Mouse (Mus musculus) liver, embryonic 13.5 days (tissue): ENCODE results near the gene Lpcat4. TPM values are rescaled to one million over a fixed set of nuclear protein-coding genes. Genes with fewer than 3 reads are reported as not detected.

Experiments
- ATAC-seq: fragments of 200-750 bp; cut with Nextera tagmentation; 2 replicates; pipeline ENCODE4 v1.8.0; 2017; ENCODE audit warnings: low read depth, mild to moderate bottlenecking, moderate number of reproducible peaks, moderate library complexity
- DNase-seq: peaks from one replicate; pipeline ENCODE4 v3.0.0; 2022
- H3K27ac ChIP-seq: fragments of 300-500 bp; sonication (generic); 2 replicates; pipeline ENCODE4 v1.5.1; 2015; ENCODE audit warnings: moderate library complexity, mild to moderate bottlenecking, inconsistent platforms
- H3K27me3 ChIP-seq: fragments of 300-500 bp; sonication (generic); 2 replicates; pipeline ENCODE4 v1.6.1; 2015; ENCODE audit warnings: mild to moderate bottlenecking, inconsistent platforms
- H3K36me3 ChIP-seq: fragments of 300-500 bp; sonication (generic); 2 replicates; pipeline ENCODE4 v1.6.1; 2015; ENCODE audit warnings: mild to moderate bottlenecking, inconsistent platforms
- H3K4me1 ChIP-seq: fragments of 300-500 bp; sonication (generic); replicated peaks from 2 replicates; pipeline ENCODE4 v1.6.1; 2015; ENCODE audit warnings: inconsistent platforms
- H3K4me2 ChIP-seq: fragments of 300-500 bp; sonication (generic); 2 replicates; pipeline ENCODE4 v1.6.1; 2015; ENCODE audit warnings: inconsistent platforms, mild to moderate bottlenecking, moderate library complexity
- H3K4me3 ChIP-seq: fragments of 300-500 bp; sonication (generic); replicated peaks from 2 replicates; pipeline ENCODE4 v1.5.1; 2015; ENCODE audit warnings: mild to moderate bottlenecking, inconsistent platforms
- H3K9ac ChIP-seq: fragments of 300-500 bp; sonication (generic); 2 replicates; pipeline ENCODE4 v1.6.1; 2015; ENCODE audit warnings: mild to moderate bottlenecking, inconsistent platforms
- H3K9me3 ChIP-seq: fragments of 300-500 bp; sonication (generic); replicated peaks from 2 replicates; pipeline ENCODE4 v1.6.1; 2016; ENCODE audit warnings: inconsistent platforms
- WGBS: fragments of 180-500 bp; shearing (Covaris S2); methylation state at CpG from one replicate; pipeline ENCODE4 v1.1.7; 2015; ENCODE audit not compliant: insufficient replicate concordance; 5-methylcytosine and 5-hydroxymethylcytosine counted together
- polyA plus RNA-seq: library from polyadenylated mRNA; unstranded; fragments of >200 nt; fragmentation: Nextera tagmentation; extraction: Ambion mirVana; gene quantifications from 2 replicates; pipeline ENCODE4 v1.2.1, GENCODE M21; 2015

The Lpcat4 gene
- polyA plus RNA-seq = 2.7 and 2.8 TPM in 2 replicates

GRCm38 (mm10) chr2:112239212-112239934 is at the start of gene Lpcat4:
Gene Lpcat4 (plus strand): TSS chr2:112239468.
- no peaks in the 10 kb centered on the region for H3K36me3 ChIP-seq
- peak; percentile 93 for ATAC-seq

GRCm38 (mm10) chr2:112196859-112197258 is 42.4 kb upstream of the Lpcat4 start:
- WGBS = 0% methylated on average over 2 of the region's 2 CpGs
- DNase-seq (peak; percentile 15), ATAC-seq (no peak)
- H3K27me3 ChIP-seq = no peaks in the 10 kb centered on the region
- H3K9ac ChIP-seq = no peak overlapping the region
- H3K36me3 ChIP-seq = no peaks in the 10 kb centered on the region
- no peaks in the 10 kb centered on the region for H3K4me1 ChIP-seq
- H3K4me3 ChIP-seq = no peak overlapping the region
- H3K27ac ChIP-seq = no peak overlapping the region
- H3K9me3 ChIP-seq = no peaks in the 10 kb centered on the region
- no peak overlapping the region for H3K4me2 ChIP-seq

More at GRCm38 (mm10) chr2:112239212-112239934, at the start of gene Lpcat4:
- under 1% methylated on average over 88 of the region's 94 CpGs for WGBS
- DNase-seq = peak; percentile 75
- peak within 1 kb of the TSS; percentile 75 for H3K27ac ChIP-seq
- H3K4me1 ChIP-seq = peaks cover 24% of the 10 kb centered on the region
- H3K9ac ChIP-seq = peak within 1 kb of the TSS; percentile 82
- H3K27me3 ChIP-seq = peaks cover 16% of the 10 kb centered on the region
- H3K4me3 ChIP-seq = peak within 1 kb of the TSS; percentile 74
- H3K4me2 ChIP-seq = peak within 1 kb of the TSS; percentile 91
- H3K9me3 ChIP-seq = no peaks in the 10 kb centered on the region

DNA sequence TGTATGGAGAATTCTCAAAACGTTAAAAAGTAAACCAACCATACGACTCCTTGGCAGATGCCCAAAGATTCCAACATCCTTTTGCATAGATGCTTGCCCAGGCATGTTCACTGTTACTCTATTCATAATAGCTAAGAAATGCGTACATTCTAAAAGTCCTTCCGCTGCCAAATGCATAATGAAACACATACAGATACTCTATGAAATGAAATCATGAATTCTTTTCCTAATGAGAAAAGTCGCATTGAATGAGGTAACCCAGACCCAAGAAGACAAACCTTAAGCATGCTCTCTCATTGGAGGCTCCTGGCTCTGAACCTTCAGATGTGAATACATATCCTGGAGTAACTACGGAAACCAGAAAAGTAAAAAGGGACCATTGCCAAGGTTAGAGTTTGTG is 36.2 kb upstream of the Lpcat4 start:
- H3K4me2 ChIP-seq = no peak overlapping the region
- DNase-seq (no peak), ATAC-seq (no peak)
- no peaks in the 10 kb centered on the region for H3K4me1 ChIP-seq
- H3K27ac ChIP-seq = no peak overlapping the region
- no peak overlapping the region for H3K9ac ChIP-seq
- H3K27me3 ChIP-seq = no peaks in the 10 kb centered on the region
- no peaks in the 10 kb centered on the region for H3K36me3 ChIP-seq
- 60% methylated on average over 6 of the region's 6 CpGs for WGBS
- H3K9me3 ChIP-seq = no peaks in the 10 kb centered on the region
- no peak overlapping the region for H3K4me3 ChIP-seq

- Histone ChIP-seq H3K4me3 (no peak overlapping the region), H3K27ac (no peak overlapping the region), H3K27me3 (no peaks in the 10 kb centered on the region), H3K36me3 (no peaks in the 10 kb centered on the region), H3K4me1 (no peaks in the 10 kb centered on the region), H3K4me2 (no peak overlapping the region), H3K9ac (no peak overlapping the region), H3K9me3 (no peaks in the 10 kb centered on the region)
- 57% methylated on average over 6 of the region's 6 CpGs for WGBS
- DNase-seq = no peak
- no peak for ATAC-seq
These were observed 29.1 kb upstream of the Lpcat4 start for GRCm38 (mm10) chr2:112210142-112210541.

DNA sequence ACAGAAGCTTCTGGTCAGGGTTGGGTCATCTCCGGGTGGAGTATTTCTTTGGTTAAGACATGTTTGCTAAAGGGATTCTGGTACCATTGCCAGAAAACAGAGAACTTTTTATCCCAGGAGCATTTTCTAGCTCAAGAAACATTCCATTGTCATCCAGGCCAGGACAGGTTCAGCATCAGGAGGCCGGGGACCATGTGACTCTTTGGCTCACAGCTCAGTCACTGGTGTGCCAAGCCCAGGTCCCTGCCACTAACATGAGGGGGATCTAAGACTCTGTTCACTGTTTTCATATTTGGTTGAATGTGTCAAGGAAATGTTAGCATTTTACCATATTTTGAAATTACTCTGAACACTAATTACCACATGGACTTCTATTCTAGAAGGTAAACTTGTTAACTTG is 28.6 kb upstream of the Lpcat4 start:
- Histone ChIP-seq H3K27ac (no peak overlapping the region), H3K36me3 (no peaks in the 10 kb centered on the region), H3K9me3 (no peaks in the 10 kb centered on the region), H3K27me3 (no peaks in the 10 kb centered on the region), H3K4me3 (no peak overlapping the region), H3K9ac (no peak overlapping the region), H3K4me1 (no peaks in the 10 kb centered on the region), H3K4me2 (no peak overlapping the region)
- 66% methylated on average over 2 of the region's 2 CpGs for WGBS
- DNase-seq (no peak), ATAC-seq (no peak)

DNA sequence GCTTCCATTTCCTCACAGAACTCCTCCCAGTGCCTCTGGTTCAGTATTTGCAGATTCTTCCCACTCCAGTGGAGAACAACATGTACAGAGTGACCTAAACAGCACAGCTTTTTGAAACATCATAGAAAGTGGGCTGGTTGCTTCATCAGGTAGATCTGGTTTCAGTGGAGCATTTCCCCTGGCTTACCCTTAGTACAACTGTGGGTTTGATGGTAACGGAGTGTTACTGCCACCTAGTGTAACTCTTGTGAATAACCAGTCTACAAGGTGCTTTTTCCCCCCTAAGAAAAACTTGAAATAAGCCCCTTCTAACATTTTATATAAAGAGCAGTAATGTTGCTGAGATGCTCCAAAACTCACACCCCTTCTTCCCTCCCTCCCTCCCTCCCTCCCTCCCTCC is 23.3 kb upstream of the Lpcat4 start:
- H3K27me3 ChIP-seq = no peaks in the 10 kb centered on the region
- ATAC-seq (no peak), DNase-seq (no peak)
- no peaks in the 10 kb centered on the region for H3K9me3 ChIP-seq
- WGBS = 0% methylated on average over 1 of the region's 1 CpGs
- H3K9ac ChIP-seq = no peak overlapping the region
- H3K36me3 ChIP-seq = no peaks in the 10 kb centered on the region
- H3K27ac ChIP-seq = no peak overlapping the region
- H3K4me1 ChIP-seq = no peaks in the 10 kb centered on the region
- no peak overlapping the region for H3K4me2 ChIP-seq
- no peak overlapping the region for H3K4me3 ChIP-seq

- no peak overlapping the region for H3K27ac ChIP-seq
- DNase-seq = no peak
- no peaks in the 10 kb centered on the region for H3K27me3 ChIP-seq
- H3K9ac ChIP-seq = no peak overlapping the region
- ATAC-seq = no peak
- no peaks in the 10 kb centered on the region for H3K36me3 ChIP-seq
- H3K4me2 ChIP-seq = no peak overlapping the region
- no peak overlapping the region for H3K4me3 ChIP-seq
- H3K4me1 ChIP-seq = no peaks in the 10 kb centered on the region
- WGBS = 41% methylated on average over 6 of the region's 6 CpGs
- H3K9me3 ChIP-seq = no peaks in the 10 kb centered on the region
These were observed 21.7 kb upstream of the Lpcat4 start for GRCm38 (mm10) chr2:112217614-112218013.

DNA sequence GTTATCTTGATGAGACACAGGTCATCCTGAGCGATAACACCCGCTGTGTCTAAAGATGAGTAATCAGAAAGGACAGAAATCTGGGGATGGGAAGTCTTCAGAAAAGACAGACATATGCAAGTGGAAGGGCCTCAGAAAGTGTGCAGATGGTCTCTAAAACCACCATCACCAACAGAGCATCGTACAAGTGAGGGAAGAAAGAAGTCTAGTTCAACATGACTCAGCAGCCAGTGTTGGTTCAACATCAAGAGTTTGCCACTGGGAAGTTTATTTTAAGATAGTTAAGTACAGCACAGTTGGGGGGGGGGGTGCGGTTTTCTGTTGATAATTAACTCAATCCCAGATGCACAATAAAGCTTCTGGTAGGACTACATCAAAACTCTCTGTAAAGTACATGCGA is 18.4 kb upstream of the Lpcat4 start:
- H3K36me3 ChIP-seq = no peaks in the 10 kb centered on the region
- no peak overlapping the region for H3K9ac ChIP-seq
- no peak overlapping the region for H3K27ac ChIP-seq
- no peak overlapping the region for H3K4me2 ChIP-seq
- 41% methylated on average over 5 of the region's 5 CpGs for WGBS
- no peak overlapping the region for H3K4me3 ChIP-seq
- no peaks in the 10 kb centered on the region for H3K4me1 ChIP-seq
- DNase-seq (no peak), ATAC-seq (no peak)
- H3K9me3 ChIP-seq = no peaks in the 10 kb centered on the region
- H3K27me3 ChIP-seq = no peaks in the 10 kb centered on the region

- H3K4me3 ChIP-seq = no peak overlapping the region
- no peak overlapping the region for H3K27ac ChIP-seq
- no peaks in the 10 kb centered on the region for H3K4me1 ChIP-seq
- no peak overlapping the region for H3K9ac ChIP-seq
- H3K27me3 ChIP-seq = no peaks in the 10 kb centered on the region
- no peak overlapping the region for H3K4me2 ChIP-seq
- H3K36me3 ChIP-seq = no peaks in the 10 kb centered on the region
- DNase-seq (no peak), ATAC-seq (no peak)
- no peaks in the 10 kb centered on the region for H3K9me3 ChIP-seq
- WGBS = 28% methylated on average over 5 of the region's 5 CpGs
These were observed 16.7 kb upstream of the Lpcat4 start for GRCm38 (mm10) chr2:112222607-112223006.

GRCm38 (mm10) chr2:112224356-112224755 is 14.9 kb upstream of the Lpcat4 start:
- H3K4me1 ChIP-seq = no peaks in the 10 kb centered on the region
- no peak overlapping the region for H3K9ac ChIP-seq
- H3K36me3 ChIP-seq = no peaks in the 10 kb centered on the region
- no peak overlapping the region for H3K4me2 ChIP-seq
- no peaks in the 10 kb centered on the region for H3K9me3 ChIP-seq
- WGBS = 64% methylated on average over 4 of the region's 4 CpGs
- ATAC-seq (no peak), DNase-seq (no peak)
- no peaks in the 10 kb centered on the region for H3K27me3 ChIP-seq
- H3K27ac ChIP-seq = no peak overlapping the region
- H3K4me3 ChIP-seq = no peak overlapping the region

GRCm38 (mm10) chr2:112232623-112233022 is 6.6 kb upstream of the Lpcat4 start:
- ATAC-seq (no peak), DNase-seq (no peak)
- no peak overlapping the region for H3K9ac ChIP-seq
- no peaks in the 10 kb centered on the region for H3K9me3 ChIP-seq
- H3K27ac ChIP-seq = no peak overlapping the region
- no peak overlapping the region for H3K4me3 ChIP-seq
- 38% methylated on average over 1 of the region's 1 CpGs for WGBS
- no peaks in the 10 kb centered on the region for H3K4me1 ChIP-seq
- no peak overlapping the region for H3K4me2 ChIP-seq
- H3K27me3 ChIP-seq = no peaks in the 10 kb centered on the region
- no peaks in the 10 kb centered on the region for H3K36me3 ChIP-seq

DNA sequence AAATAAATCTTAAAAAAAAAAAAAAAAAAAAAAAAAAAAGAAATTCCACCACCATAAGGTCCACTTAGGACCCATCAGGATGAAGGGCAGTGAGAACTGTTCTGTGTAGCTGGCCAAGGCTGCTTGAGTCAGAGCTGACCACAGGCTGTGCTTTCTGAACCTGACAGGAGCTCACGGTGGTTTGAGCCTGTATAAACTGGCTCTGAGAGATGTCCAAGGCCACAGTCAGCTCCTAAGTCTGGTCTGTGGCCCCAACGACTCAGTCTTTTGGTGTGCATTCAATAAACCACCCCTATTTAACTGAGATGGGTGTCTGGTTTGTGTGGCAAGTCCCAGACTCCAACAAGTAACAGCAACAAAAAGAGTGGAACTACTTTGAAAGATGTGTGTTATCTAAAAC is 2.6 kb upstream of the Lpcat4 start:
- H3K4me3 ChIP-seq = no peak overlapping the region
- H3K9ac ChIP-seq = no peak overlapping the region
- no peak for DNase-seq
- no peaks in the 10 kb centered on the region for H3K9me3 ChIP-seq
- 71% methylated on average over 2 of the region's 2 CpGs for WGBS
- H3K4me2 ChIP-seq = no peak overlapping the region
- peaks cover 13% of the 10 kb centered on the region for H3K27me3 ChIP-seq
- H3K27ac ChIP-seq = no peak overlapping the region
- peaks cover 24% of the 10 kb centered on the region for H3K4me1 ChIP-seq
- ATAC-seq = no peak
- no peaks in the 10 kb centered on the region for H3K36me3 ChIP-seq
